Mouse (Mus musculus) adrenal gland, adult 18-20 months (tissue): ENCODE results near the gene Rnf26. TPM values are rescaled to one million over a fixed set of nuclear protein-coding genes. Genes with fewer than 3 reads are reported as not detected.

Experiments used
- DNase-seq, 2 experiments: peaks; one replicate each; pipeline ENCODE4 v3.0.0; 2021 to 2022; ENCODE audit warnings: low spot score in 2 of 2
- total RNA-seq, 2 experiments: library from RNA; stranded (reverse); gene quantifications; 1 replicate in 1 of 2; 2 replicates in 1 of 2; pipeline ENCODE4 v1.2.3; 2021

Rnf26 gene
- total RNA-seq, 2 experiments from 2014 or later = 19.4 to 24.1 TPM

GRCm38 (mm10) chr9:44048541-44049380 is 64.6 kb downstream of the Rnf26 start:
- DNase-seq = no peak

- DNase-seq = no peak
These were observed 65.5 kb downstream of the Rnf26 start for GRCm38 (mm10) chr9:44047571-44048490.

- no peak for DNase-seq
These were observed 66.2 kb downstream of the Rnf26 start for GRCm38 (mm10) chr9:44047071-44047470.

GRCm38 (mm10) chr9:44046426-44046825 is 66.9 kb downstream of the Rnf26 start:
- DNase-seq = no peak

- DNase-seq = no peak
These were observed 67.4 kb downstream of the Rnf26 start for GRCm38 (mm10) chr9:44045884-44046272.

Other genes starting within 250 kb of the Rnf26 start
- 10 to 100 TPM; 41.2 to 44.2 TPM for gene Thy1, start 70.1 kb downstream of the Rnf26 start, total RNA-seq
- 10 to 100 TPM; 36.4 to 40.9 TPM for gene Usp2, start 46.5 kb downstream of the Rnf26 start, total RNA-seq
- gene Mfrp, start 11.8 kb downstream of the Rnf26 start, total RNA-seq = not detected
- gene C1qtnf5, start 6.3 kb downstream of the Rnf26 start, total RNA-seq = 10 to 100 TPM; 13.2 to 17.8 TPM
- under 1 TPM; 0.27 to 0.48 TPM for gene Gm49380, start within 50 bp of the Rnf26 start, total RNA-seq
- 10 to 100 TPM; 24.2 to 90.7 TPM for gene Mcam, start 21.0 kb upstream of the Rnf26 start, total RNA-seq
- 10 to 100 TPM; 27.9 to 37.1 TPM for gene Cbl, start 120.5 kb upstream of the Rnf26 start, total RNA-seq
- 1 to 10 TPM; 2.8 to 5.3 TPM for gene Ccdc153, start 127.2 kb upstream of the Rnf26 start, total RNA-seq
- gene Pdzd3, start 138.0 kb upstream of the Rnf26 start, total RNA-seq = not detected
- 10 to 100 TPM; 14.0 to 17.1 TPM for gene Nlrx1, start 155.1 kb upstream of the Rnf26 start, total RNA-seq
- gene Abcg4, start 175.1 kb upstream of the Rnf26 start, total RNA-seq = 10 to 100 TPM; 16.1 to 30.7 TPM
- 10 to 100 TPM; 18.3 to 22.6 TPM for gene Hinfp, start 192.2 kb upstream of the Rnf26 start, total RNA-seq
- 10 to 100 TPM; 35.2 to 41.7 TPM for gene C2cd2l, start 206.8 kb upstream of the Rnf26 start, total RNA-seq
- gene Dpagt1, start 212.5 kb upstream of the Rnf26 start, total RNA-seq = 10 to 100 TPM; 21.7 to 30.9 TPM
- 10 to 100 TPM; 26.8 to 34.4 TPM for gene H2afx, start 221.2 kb upstream of the Rnf26 start, total RNA-seq
- gene Hmbs, start 230.7 kb upstream of the Rnf26 start, total RNA-seq = 10 to 100 TPM; 52.3 to 87.5 TPM
- 10 to 100 TPM; 52.5 to 70.4 TPM for gene Vps11, start 248.2 kb upstream of the Rnf26 start, total RNA-seq